Mouse (Mus musculus) hindbrain, postnatal 0 days (tissue): Measurements from ENCODE around the gene Best2. TPM values are rescaled to one million over a fixed set of nuclear protein-coding genes. Genes with fewer than 3 reads are reported as not detected.

Experiments
- ATAC-seq: fragments of 200-750 bp; cut with Nextera tagmentation; 2 replicates; pipeline ENCODE4 v1.8.0; 2017; ENCODE audit warnings: mild to moderate bottlenecking, moderate TSS enrichment, moderate library complexity
- DNase-seq: peaks from one replicate; pipeline ENCODE4 v3.0.0-alpha.2; 2015; ENCODE audit warnings: low spot score
- H3K27ac ChIP-seq: fragments of 300-500 bp; sonication (generic); 2 replicates; pipeline ENCODE4 v1.5.1; 2014; ENCODE audit warnings: mild to moderate bottlenecking
- H3K27me3 ChIP-seq: fragments of 300-500 bp; sonication (generic); 2 replicates; pipeline ENCODE4 v1.6.1; 2014; ENCODE audit warnings: low read length, mixed read lengths; ENCODE audit not compliant: insufficient read depth
- H3K36me3 ChIP-seq: fragments of 300-500 bp; sonication (generic); 2 replicates; pipeline ENCODE4 v1.6.1; 2014; ENCODE audit warnings: low read length, mixed read lengths; ENCODE audit not compliant: insufficient read depth
- H3K4me1 ChIP-seq: fragments of 300-500 bp; sonication (generic); 2 replicates; pipeline ENCODE4 v1.6.1; 2014; ENCODE audit warnings: antibody characterized with exemption, low read length, mixed read lengths; ENCODE audit not compliant: insufficient read depth
- H3K4me2 ChIP-seq: fragments of 300-500 bp; sonication (generic); 2 replicates; pipeline ENCODE4 v1.6.1; 2014; ENCODE audit warnings: low read depth, mild to moderate bottlenecking, low read length, moderate library complexity, mixed read lengths
- H3K4me3 ChIP-seq: fragments of 300-500 bp; sonication (generic); 2 replicates; pipeline ENCODE4 v1.5.1; 2014; ENCODE audit warnings: low read length
- H3K9ac ChIP-seq: fragments of 300-500 bp; sonication (generic); replicated peaks from 2 replicates; pipeline ENCODE4 v1.6.1; 2014; ENCODE audit warnings: mild to moderate bottlenecking, low read length, moderate library complexity, mixed read lengths
- H3K9me3 ChIP-seq: fragments of 300-500 bp; sonication (generic); 2 replicates; pipeline ENCODE4 v1.6.1; 2016; ENCODE audit warnings: low read length, mixed read lengths
- CTCF ChIP-seq: IDR thresholded peaks from 2 replicates; pipeline ENCODE4 v1.5.1; 2016; ENCODE audit warnings: antibody characterized with exemption, control low read depth, low read depth
- WGBS: fragments of 180-500 bp; shearing (Covaris S2); extraction: QIAGEN DNeasy Blood & Tissue Kit; methylation state at CpG from one replicate; pipeline ENCODE4 v1.1.7; 2014; 5-methylcytosine and 5-hydroxymethylcytosine counted together
- polyA plus RNA-seq: library from polyadenylated mRNA; unstranded; fragments of >200 nt; fragmentation: Nextera tagmentation; extraction: Ambion mirVana; gene quantifications from 2 replicates; pipeline ENCODE4 v1.2.1, GENCODE M21; 2015
- total RNA-seq: library from RNA; depleted of rRNA; stranded (reverse); fragments of >200 nt; gene quantifications from 2 replicates; pipeline ENCODE4 v1.2.3, GENCODE M21; 2014; rRNA removed

Gene Best2
- total RNA-seq, result not detected in 2 replicates
- polyA plus RNA-seq, result 0.09 and 0.26 TPM in 2 replicates

DNA sequence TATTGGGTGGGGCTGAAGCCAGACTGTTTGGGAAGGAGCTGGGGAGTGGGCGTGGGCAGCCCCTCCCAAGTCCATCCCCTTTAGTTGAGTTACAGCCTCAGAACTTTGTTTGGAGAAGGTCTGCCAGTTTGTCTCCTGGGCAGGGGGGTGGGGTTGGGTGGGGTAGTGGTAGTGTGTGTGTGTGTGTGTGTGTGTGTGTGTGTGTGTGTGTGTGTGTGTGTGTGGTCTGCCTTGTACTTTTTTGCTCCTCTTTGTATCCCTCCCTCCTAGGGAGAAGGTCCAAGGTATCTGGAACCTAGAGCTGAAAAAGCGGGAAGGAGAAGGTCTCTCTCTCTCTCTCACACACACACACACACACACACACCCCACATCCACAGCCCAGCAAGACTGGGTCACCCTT lies at the start of gene Best2:
Gene Best2 (minus strand): TSS at position 101 of the 400 bp plus-strand sequence.
- Histone ChIP-seq H3K27me3 (peaks cover 16% of the 10 kb centered on the region; the same call in 1 of the 2 replicates), H3K36me3 (peaks cover 20% of the 10 kb centered on the region), H3K4me2 (peak within 1 kb of the TSS; percentile 56), H3K27ac (no peak within 1 kb of the TSS), H3K9me3 (no peaks in the 10 kb centered on the region), H3K9ac (no peak within 1 kb of the TSS), H3K4me1 (no peaks in the 10 kb centered on the region), H3K4me3 (peak within 1 kb of the TSS; percentile 28)
- whole genome bisulfite sequencing, result 60% methylated on average over 2 of the region's 2 CpGs
- DNase-seq, result no peak
- no peak for TF ChIP-seq CTCF
- no peak for ATAC-seq

DNA sequence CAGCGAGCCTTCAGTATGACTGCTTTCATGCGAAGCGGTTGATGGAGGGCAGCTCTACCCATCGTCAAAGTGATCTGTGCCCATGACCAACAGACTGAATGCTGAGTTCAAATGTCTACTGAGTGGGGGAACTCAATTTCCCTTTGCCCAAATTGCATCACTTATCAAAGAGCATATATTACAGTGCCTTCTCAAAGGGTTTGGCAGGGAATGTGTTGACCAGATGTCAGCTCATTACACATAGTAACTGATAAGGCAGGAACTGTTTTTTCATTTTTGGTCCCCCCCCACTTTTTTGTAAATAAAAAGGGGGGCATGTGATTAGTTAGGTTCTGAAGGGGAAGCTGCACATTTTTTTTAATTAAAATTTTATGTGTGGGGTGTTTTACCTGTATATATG lies 48.3 kb upstream of the Best2 start:
- Histone ChIP-seq H3K27ac (no peak overlapping the region), H3K9ac (no peak overlapping the region), H3K27me3 (no peaks in the 10 kb centered on the region), H3K4me3 (no peak overlapping the region), H3K4me1 (peaks cover 11% of the 10 kb centered on the region), H3K36me3 (peaks cover 21% of the 10 kb centered on the region; the same call in 1 of the 2 replicates), H3K9me3 (no peaks in the 10 kb centered on the region), H3K4me2 (no peak overlapping the region)
- no peak for TF ChIP-seq CTCF
- DNase-seq (no peak), ATAC-seq (no peak)
- 95% methylated on average over 4 of the region's 4 CpGs for WGBS

DNA sequence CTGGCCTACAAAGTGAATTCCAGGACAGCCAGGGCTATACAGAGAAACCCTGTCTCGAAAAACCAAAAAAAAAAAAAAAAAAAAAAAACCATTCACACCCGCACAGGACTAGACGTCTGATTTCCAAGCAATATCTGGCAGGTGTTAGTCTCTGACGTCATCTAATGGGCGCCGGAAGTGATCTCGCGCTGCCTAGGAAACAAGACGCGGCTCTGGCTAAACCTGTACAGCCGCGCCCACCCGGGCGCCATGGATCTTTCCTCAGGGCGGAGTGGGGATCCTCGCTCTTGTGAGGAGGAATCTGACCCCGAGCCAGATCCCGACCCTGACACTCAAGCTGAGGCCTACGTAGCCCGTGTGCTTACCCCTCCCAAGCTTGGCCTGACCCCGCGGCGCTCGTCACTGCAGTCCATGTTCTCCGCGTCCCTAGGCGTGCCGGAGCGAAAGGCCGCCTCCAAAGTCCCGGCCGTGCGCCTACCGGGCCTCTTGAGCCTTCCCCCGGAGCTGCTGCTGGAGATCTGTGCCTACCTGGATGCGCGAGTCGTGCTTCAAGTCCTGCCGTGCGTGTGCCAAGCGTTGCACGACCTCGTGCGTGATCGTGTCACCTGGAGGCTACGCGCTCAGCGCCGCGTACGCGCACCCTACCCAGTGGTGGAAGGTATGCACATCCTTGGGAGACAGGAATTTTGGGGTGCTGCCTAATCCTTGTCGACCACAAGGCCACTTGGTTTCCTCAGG lies 45.7 kb upstream of the Best2 start, which contains the start of gene Fbxw9:
Gene Fbxw9 (plus strand): TSS at position 177 of the 738 bp plus-strand sequence.
- Histone ChIP-seq H3K4me1 (peaks cover 11% of the 10 kb centered on the region), H3K27me3 (no peaks in the 10 kb centered on the region), H3K4me3 (peak within 1 kb of the TSS; percentile 96), H3K36me3 (peaks cover 12% of the 10 kb centered on the region), H3K9me3 (no peaks in the 10 kb centered on the region), H3K27ac (peak within 1 kb of the TSS; percentile 81), H3K9ac (peak within 1 kb of the TSS; percentile 81), H3K4me2 (peak within 1 kb of the TSS; percentile 95)
- peak; percentile 24; the same call in 1 of the 2 replicates for TF ChIP-seq CTCF
- under 1% methylated on average over 52 of the region's 53 CpGs for whole genome bisulfite sequencing
- ATAC-seq (peak; percentile 96), DNase-seq (peak; percentile 97)

DNA sequence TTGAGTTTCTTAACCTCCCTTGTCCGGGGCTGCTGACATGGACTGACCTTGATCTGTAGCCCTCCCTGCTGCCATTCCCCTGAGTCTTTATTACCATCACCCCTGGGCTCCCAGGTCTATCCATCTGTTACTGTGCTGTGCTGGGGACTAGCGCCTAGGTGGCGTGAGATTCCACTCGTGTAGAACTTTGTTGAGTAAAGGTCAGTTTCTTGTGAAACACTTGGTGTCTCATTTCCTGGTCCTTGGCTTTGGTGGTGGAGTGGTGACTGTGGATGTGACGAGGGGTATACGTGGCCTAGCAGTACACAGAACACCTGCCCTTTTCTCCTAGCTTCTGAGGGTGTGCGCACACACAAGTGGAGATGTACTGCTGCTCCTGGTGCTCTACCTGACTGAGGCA lies 43.0 kb upstream of the Best2 start:
- ATAC-seq (no peak), DNase-seq (no peak)
- Histone ChIP-seq H3K9ac (no peak overlapping the region), H3K9me3 (no peaks in the 10 kb centered on the region), H3K27me3 (no peaks in the 10 kb centered on the region), H3K27ac (no peak overlapping the region), H3K4me2 (no peak overlapping the region), H3K4me1 (peaks cover 11% of the 10 kb centered on the region), H3K4me3 (no peak overlapping the region), H3K36me3 (peaks cover 39% of the 10 kb centered on the region)
- no peak for TF ChIP-seq CTCF
- 80% methylated on average over 7 of the region's 7 CpGs for WGBS

DNA sequence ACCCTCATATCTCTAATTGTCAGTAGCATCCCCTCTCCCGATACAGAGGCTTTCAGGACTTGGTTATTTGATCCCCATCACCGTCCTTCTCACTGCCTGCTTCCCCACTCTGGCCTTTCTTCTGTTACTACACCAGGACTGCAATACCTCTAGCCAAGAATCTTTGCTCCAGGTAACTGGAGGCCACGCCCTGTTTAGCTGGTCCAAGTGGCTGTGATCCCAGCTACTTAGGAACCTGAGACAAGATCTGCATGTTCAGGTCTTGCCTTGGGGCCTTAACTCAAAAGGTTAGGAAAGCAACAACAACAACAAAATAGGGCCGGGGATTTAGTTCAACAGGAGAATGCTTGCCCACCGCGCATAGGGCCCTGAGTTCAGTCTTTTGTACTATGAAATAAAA lies 29.3 kb upstream of the Best2 start:
- DNase-seq (no peak), ATAC-seq (no peak)
- no peak overlapping the region for H3K9ac ChIP-seq
- TF ChIP-seq CTCF, result no peak
- no peaks in the 10 kb centered on the region for H3K27me3 ChIP-seq
- no peak overlapping the region for H3K4me3 ChIP-seq
- H3K4me1 ChIP-seq, result peaks cover 4% of the 10 kb centered on the region; the same call in 1 of the 2 replicates
- H3K27ac ChIP-seq, result no peak overlapping the region
- H3K36me3 ChIP-seq, result peaks cover 63% of the 10 kb centered on the region
- 93% methylated on average over 6 of the region's 6 CpGs for WGBS
- no peak overlapping the region for H3K4me2 ChIP-seq
- H3K9me3 ChIP-seq, result no peaks in the 10 kb centered on the region

DNA sequence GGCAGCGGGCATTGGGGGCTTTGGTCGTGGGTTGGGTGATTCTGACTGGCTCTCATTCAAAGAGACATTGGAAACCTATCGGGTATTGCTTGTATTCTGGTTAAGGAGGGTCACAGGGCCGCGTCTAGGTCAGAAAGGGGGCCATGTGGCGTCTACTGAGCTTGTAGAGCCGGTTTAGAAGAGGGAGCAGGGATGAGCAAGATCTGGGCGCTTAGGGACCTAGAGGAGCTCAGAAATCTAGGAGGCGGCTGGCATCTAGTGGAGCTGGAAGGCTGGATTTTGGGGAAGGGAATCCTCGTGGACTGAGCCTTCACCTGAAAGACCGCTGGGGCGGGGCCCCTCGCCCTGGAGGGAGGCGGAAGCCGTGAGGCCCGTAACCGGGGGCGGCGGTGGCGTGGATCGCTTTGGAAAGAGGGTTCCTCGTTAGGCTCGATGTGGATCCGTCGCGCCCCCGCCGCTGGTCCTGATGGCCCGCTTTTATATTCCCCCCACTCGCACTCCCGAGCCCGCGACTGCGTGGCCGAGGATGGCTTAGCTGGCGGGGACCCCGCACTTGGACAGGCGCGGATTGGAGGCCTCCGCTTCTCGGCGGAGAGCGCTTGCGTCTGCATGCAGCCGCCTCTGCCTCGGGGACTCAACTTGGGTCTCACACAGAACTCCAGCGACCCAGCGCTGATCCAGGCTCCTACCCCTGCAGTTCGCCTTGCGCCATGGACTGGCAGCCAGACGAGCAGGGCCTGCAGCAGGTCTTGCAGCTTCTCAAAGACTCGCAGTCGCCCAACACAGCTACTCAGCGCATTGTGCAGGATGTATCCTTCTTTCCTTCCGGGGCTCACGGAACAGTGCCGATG lies 23.6 kb upstream of the Best2 start:
- Histone ChIP-seq H3K4me2 (peak overlapping the region; percentile 82), H3K27me3 (no peaks in the 10 kb centered on the region), H3K4me1 (peaks cover 8% of the 10 kb centered on the region; the same call in 1 of the 2 replicates), H3K9ac (peak overlapping the region; percentile 91), H3K4me3 (peak overlapping the region; percentile 83), H3K36me3 (peaks cover 17% of the 10 kb centered on the region), H3K27ac (peak overlapping the region; percentile 98), H3K9me3 (no peaks in the 10 kb centered on the region)
- no peak for TF ChIP-seq CTCF
- ATAC-seq (peak; percentile 2; the same call in 1 of the 2 replicates), DNase-seq (peak; percentile 65)
- WGBS, result under 1% methylated on average over 52 of the region's 57 CpGs
